Mouse (Mus musculus): ENCODE results near the gene Myo18a.

GRCm38 (mm10) chr11:77724766-77725165 lies 38.3 kb upstream of the Myo18a start:
- no peak for TF ChIP-seq POLR2A (IDR thresholded peaks at IDR 0.05; ENCODE audit: control insufficient read depth, low read depth, low read length)
- TF ChIP-seq CTCF (IDR thresholded peaks at IDR 0.05; ENCODE audit: control insufficient read depth, insufficient read depth, insufficient replicate concordance, low read depth, low read length), result no peak

Measured in testis, adult 2 months (tissue).